Mouse (Mus musculus) cerebellum, postnatal 25 days (tissue): Measurements from ENCODE around the gene Tpr.

Experiments used
- DNase-seq, 2 experiments: peaks; one replicate each; pipeline ENCODE4 v3.0.0; 2021; ENCODE audit warnings: mixed read lengths in 2 of 2

Gene Tpr

DNA sequence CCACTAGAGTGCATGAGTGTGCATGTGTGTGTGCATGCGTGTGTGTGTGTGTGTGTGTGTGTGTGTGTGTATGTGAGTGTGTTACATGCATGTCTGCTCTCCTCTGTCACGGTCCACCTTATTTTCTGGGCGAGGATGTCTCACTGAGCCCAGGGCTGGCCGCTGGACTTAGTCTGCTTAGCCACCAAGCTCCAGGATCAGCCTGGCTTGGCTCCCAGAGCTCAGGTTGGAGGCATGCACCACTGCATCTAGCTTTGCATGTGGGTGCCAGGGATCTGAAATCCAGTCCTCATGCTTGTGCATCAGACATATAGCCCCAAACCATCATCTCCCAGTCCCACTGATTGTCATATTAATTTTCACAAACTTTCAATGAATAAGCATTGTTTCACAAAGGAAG is 71.1 kb downstream of the Tpr start:
- DNase-seq, result peak; percentile 10 to 28

- DNase-seq, result no peak
Measured at GRCm38 (mm10) chr1:150465364-150465763, 72.7 kb downstream of the Tpr start.

- DNase-seq, result no peak
Measured at GRCm38 (mm10) chr1:150466132-150466531, 73.5 kb downstream of the Tpr start, which contains the start of gene Prg4. Prg4 (minus strand) TSS chr1:150466165.

- no peak for DNase-seq
Measured at GRCm38 (mm10) chr1:150469992-150470391, 77.4 kb downstream of the Tpr start.

GRCm38 (mm10) chr1:150472525-150472924 is 79.9 kb downstream of the Tpr start:
- DNase-seq, result no peak

DNA sequence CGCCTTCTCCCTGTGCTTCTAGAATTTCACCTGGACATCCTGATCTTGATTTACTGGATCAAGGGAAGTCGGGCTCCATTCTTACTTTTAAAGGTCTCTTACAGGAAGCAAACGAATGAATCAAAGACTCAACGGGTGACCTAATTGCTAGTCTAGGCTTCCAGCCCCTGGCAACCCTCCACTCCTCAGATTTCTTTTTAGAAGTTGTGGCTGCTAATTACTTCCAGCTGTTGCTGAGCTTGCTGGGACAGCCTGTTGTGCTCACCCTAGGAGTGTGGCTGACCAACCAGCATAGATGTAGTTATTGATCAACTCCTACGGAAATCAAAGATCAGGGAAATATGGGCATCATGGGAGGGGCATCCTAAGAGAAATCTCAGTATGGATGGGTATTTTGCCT is 88.0 kb downstream of the Tpr start:
- no peak for DNase-seq

- DNase-seq, result no peak
Measured at GRCm38 (mm10) chr1:150489148-150489547, 96.5 kb downstream of the Tpr start.

GRCm38 (mm10) chr1:150496626-150497302 is 104.1 kb downstream of the Tpr start:
- no peak for DNase-seq

DNA sequence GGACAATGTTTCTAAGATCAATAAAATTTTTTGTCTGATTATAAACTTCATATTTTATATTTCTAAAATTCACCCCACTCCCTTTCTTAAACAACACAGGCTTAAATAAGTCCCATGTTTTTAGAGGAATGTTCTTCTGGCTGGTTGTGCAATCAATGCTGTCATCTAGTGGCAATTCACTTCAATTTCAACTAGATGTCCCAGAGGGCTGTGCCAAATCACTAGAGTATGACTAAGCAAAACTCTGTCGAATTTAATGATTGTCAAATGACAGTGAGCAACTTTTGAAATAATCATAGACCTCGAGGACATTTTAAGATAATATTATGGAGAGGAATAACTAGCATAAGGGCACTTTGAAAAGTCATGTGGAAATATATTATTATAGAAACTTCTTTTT is 105.1 kb downstream of the Tpr start:
- DNase-seq, result no peak

DNA sequence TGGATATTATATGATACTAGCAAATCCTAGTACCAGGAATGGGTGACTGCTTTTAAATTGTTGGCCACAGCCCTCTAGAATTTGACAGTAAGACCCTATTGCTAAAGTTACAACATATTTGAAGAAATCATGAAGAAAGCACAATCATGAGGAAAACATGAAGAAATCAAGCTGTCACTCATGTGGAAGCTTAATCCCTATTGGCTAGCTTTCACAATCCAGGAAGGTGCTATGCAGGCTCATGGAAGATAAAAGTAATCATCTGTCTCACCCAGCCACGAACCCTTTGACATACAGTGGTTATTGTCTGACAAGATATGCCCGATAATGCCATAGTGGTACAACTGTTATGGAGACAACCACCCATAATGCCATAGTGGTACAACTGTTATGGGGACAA is 105.5 kb downstream of the Tpr start:
- DNase-seq, result no peak
